Mouse (Mus musculus) hindbrain, postnatal 0 days (tissue): ENCODE data around the gene Spock1. TPM values are rescaled to one million over a fixed set of nuclear protein-coding genes. Genes with fewer than 3 reads are reported as not detected.

Source experiments
- ATAC-seq: fragments of 200-750 bp; cut with Nextera tagmentation; 2 replicates; pipeline ENCODE4 v1.8.0; 2017; ENCODE audit warnings: mild to moderate bottlenecking, moderate TSS enrichment, moderate library complexity
- DNase-seq: peaks from one replicate; pipeline ENCODE4 v3.0.0-alpha.2; 2015; ENCODE audit warnings: low spot score
- H3K27ac ChIP-seq: fragments of 300-500 bp; sonication (generic); 2 replicates; pipeline ENCODE4 v1.5.1; 2014; ENCODE audit warnings: mild to moderate bottlenecking
- H3K27me3 ChIP-seq: fragments of 300-500 bp; sonication (generic); 2 replicates; pipeline ENCODE4 v1.6.1; 2014; ENCODE audit warnings: low read length, mixed read lengths; ENCODE audit not compliant: insufficient read depth
- H3K36me3 ChIP-seq: fragments of 300-500 bp; sonication (generic); 2 replicates; pipeline ENCODE4 v1.6.1; 2014; ENCODE audit warnings: low read length, mixed read lengths; ENCODE audit not compliant: insufficient read depth
- H3K4me1 ChIP-seq: fragments of 300-500 bp; sonication (generic); 2 replicates; pipeline ENCODE4 v1.6.1; 2014; ENCODE audit warnings: antibody characterized with exemption, low read length, mixed read lengths; ENCODE audit not compliant: insufficient read depth
- H3K4me2 ChIP-seq: fragments of 300-500 bp; sonication (generic); 2 replicates; pipeline ENCODE4 v1.6.1; 2014; ENCODE audit warnings: low read depth, mild to moderate bottlenecking, low read length, moderate library complexity, mixed read lengths
- H3K4me3 ChIP-seq: fragments of 300-500 bp; sonication (generic); 2 replicates; pipeline ENCODE4 v1.5.1; 2014; ENCODE audit warnings: low read length
- H3K9ac ChIP-seq: fragments of 300-500 bp; sonication (generic); replicated peaks from 2 replicates; pipeline ENCODE4 v1.6.1; 2014; ENCODE audit warnings: mild to moderate bottlenecking, low read length, moderate library complexity, mixed read lengths
- H3K9me3 ChIP-seq: fragments of 300-500 bp; sonication (generic); 2 replicates; pipeline ENCODE4 v1.6.1; 2016; ENCODE audit warnings: low read length, mixed read lengths
- CTCF ChIP-seq: IDR thresholded peaks from 2 replicates; pipeline ENCODE4 v1.5.1; 2016; ENCODE audit warnings: antibody characterized with exemption, control low read depth, low read depth
- WGBS: fragments of 180-500 bp; shearing (Covaris S2); extraction: QIAGEN DNeasy Blood & Tissue Kit; methylation state at CpG from one replicate; pipeline ENCODE4 v1.1.7; 2014; 5-methylcytosine and 5-hydroxymethylcytosine counted together
- polyA plus RNA-seq: library from polyadenylated mRNA; unstranded; fragments of >200 nt; fragmentation: Nextera tagmentation; extraction: Ambion mirVana; gene quantifications from 2 replicates; pipeline ENCODE4 v1.2.1, GENCODE M21; 2015
- total RNA-seq: library from RNA; depleted of rRNA; stranded (reverse); fragments of >200 nt; gene quantifications from 2 replicates; pipeline ENCODE4 v1.2.3, GENCODE M21; 2014

Gene Spock1
- total and polyA plus RNA-seq, 2 experiments from 2014 or later, result 80.3 to 118 TPM

DNA sequence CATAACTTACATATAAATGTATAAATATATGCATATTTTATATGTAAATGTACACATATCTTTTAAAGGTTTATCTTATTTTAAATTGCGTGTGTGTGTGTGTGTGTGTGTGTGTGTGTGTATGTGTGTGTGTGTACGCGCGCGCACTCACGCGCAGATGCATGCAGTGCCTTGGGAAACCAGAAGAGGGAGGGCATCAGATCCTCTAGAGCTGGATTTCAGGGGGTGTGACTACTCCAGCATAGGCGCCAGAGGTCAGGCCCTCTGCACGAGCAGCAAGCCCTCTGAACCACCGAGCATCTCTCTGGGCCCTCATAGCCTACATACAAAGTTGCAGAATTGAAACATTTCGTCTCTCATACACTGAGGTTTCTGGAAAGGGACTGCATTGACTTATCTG, 180.4 kb downstream of the Spock1 start:
- H3K27ac ChIP-seq, result no peak overlapping the region
- H3K27me3 ChIP-seq, result no peaks in the 10 kb centered on the region
- no peak overlapping the region for H3K4me2 ChIP-seq
- TF ChIP-seq CTCF, result peak; percentile 27; the same call in 1 of the 2 replicates
- 91% methylated on average over 11 of the region's 11 CpGs for WGBS
- H3K4me1 ChIP-seq, result no peaks in the 10 kb centered on the region; the same call in 1 of the 2 replicates
- ATAC-seq, result no peak
- H3K4me3 ChIP-seq, result no peak overlapping the region
- no peaks in the 10 kb centered on the region for H3K36me3 ChIP-seq
- DNase-seq, result no peak
- H3K9ac ChIP-seq, result no peak overlapping the region
- no peaks in the 10 kb centered on the region for H3K9me3 ChIP-seq

DNA sequence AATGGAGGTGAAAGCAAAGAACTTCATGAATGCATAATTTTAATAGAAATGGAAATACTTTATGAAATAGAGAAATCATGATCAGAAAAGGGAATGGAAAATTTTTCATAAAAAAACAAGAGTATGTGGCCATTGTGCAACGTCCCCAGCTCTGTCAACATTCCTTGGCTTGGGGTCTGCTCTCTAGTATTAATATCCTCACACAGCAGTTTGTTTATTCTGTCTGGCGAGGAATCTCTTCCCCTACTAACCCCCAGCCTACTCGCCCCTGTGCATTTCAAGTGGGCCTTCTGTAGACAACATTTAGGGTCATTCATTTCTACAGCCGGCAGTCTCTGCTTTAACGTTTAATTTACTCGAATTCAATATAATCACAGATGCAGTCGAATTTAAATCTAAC, 181.5 kb downstream of the Spock1 start:
- WGBS, result 83% methylated on average over 7 of the region's 7 CpGs
- Histone ChIP-seq H3K9ac (no peak overlapping the region), H3K36me3 (no peaks in the 10 kb centered on the region), H3K27ac (no peak overlapping the region), H3K4me1 (peaks cover 6% of the 10 kb centered on the region; the same call in 1 of the 2 replicates), H3K4me2 (no peak overlapping the region), H3K4me3 (no peak overlapping the region), H3K27me3 (no peaks in the 10 kb centered on the region), H3K9me3 (no peaks in the 10 kb centered on the region)
- DNase-seq (no peak), ATAC-seq (no peak)
- TF ChIP-seq CTCF, result no peak

- H3K27ac ChIP-seq, result peak overlapping the region; percentile 11; the same call in 1 of the 2 replicates
- no peaks in the 10 kb centered on the region for H3K27me3 ChIP-seq
- H3K9ac ChIP-seq, result no peak overlapping the region
- H3K36me3 ChIP-seq, result no peaks in the 10 kb centered on the region
- no peak for ATAC-seq
- no peaks in the 10 kb centered on the region for H3K9me3 ChIP-seq
- DNase-seq, result peak; percentile 55
- peaks cover 7% of the 10 kb centered on the region; the same call in 1 of the 2 replicates for H3K4me1 ChIP-seq
- H3K4me2 ChIP-seq, result 0 out of 2 replicates have a peak overlapping the region, but pooled peaks have one; percentile 13
- TF ChIP-seq CTCF, result no peak
- WGBS, result 44% methylated on average over 17 of the region's 17 CpGs
- no peak overlapping the region for H3K4me3 ChIP-seq
Measured at GRCm38 (mm10) chr13:57722329-57722936, 185.7 kb downstream of the Spock1 start.

- H3K36me3 ChIP-seq, result no peaks in the 10 kb centered on the region
- H3K27me3 ChIP-seq, result no peaks in the 10 kb centered on the region
- no peak overlapping the region for H3K27ac ChIP-seq
- peaks cover 7% of the 10 kb centered on the region; the same call in 1 of the 2 replicates for H3K4me1 ChIP-seq
- no peak overlapping the region for H3K9ac ChIP-seq
- H3K4me3 ChIP-seq, result no peak overlapping the region
- no peaks in the 10 kb centered on the region for H3K9me3 ChIP-seq
- ATAC-seq (peak; percentile 59; the same call in 1 of the 2 replicates), DNase-seq (peak; percentile 65)
- TF ChIP-seq CTCF, result peak; percentile 80
- 44% methylated on average over 20 of the region's 20 CpGs for WGBS
- 0 out of 2 replicates have a peak overlapping the region, but pooled peaks have one; percentile 13 for H3K4me2 ChIP-seq
Measured at GRCm38 (mm10) chr13:57721524-57722279, 186.4 kb downstream of the Spock1 start.

DNA sequence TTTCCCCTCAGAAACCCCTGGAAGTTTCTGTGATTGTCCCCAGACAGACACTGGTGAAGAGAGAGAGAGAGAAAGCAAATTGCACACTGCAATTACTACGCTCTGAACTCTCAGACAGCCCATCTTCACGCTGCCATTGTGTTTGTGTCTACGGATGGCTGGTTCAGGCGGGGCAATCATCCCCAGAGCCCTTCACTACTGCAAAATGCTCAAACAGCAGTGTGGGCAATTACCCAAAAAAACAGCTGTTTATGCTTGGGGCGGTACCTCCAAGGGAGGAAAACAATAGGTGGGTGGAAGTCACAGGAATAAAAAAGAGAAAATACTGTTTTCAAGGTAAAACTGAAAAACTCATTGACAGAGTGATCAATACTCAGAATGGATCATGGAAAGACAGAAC, 190.0 kb downstream of the Spock1 start:
- no peak overlapping the region for H3K4me2 ChIP-seq
- TF ChIP-seq CTCF, result no peak
- no peaks in the 10 kb centered on the region for H3K27me3 ChIP-seq
- H3K9me3 ChIP-seq, result no peaks in the 10 kb centered on the region
- DNase-seq (no peak), ATAC-seq (no peak)
- H3K27ac ChIP-seq, result no peak overlapping the region
- no peak overlapping the region for H3K9ac ChIP-seq
- no peak overlapping the region for H3K4me3 ChIP-seq
- 26% methylated on average over 5 of the region's 5 CpGs for WGBS
- peaks cover 7% of the 10 kb centered on the region; the same call in 1 of the 2 replicates for H3K4me1 ChIP-seq
- H3K36me3 ChIP-seq, result no peaks in the 10 kb centered on the region

- H3K36me3 ChIP-seq, result no peaks in the 10 kb centered on the region
- DNase-seq, result no peak
- H3K27ac ChIP-seq, result no peak overlapping the region
- H3K9ac ChIP-seq, result no peak overlapping the region
- H3K9me3 ChIP-seq, result no peaks in the 10 kb centered on the region
- no peak for ATAC-seq
- H3K4me3 ChIP-seq, result no peak overlapping the region
- peaks cover 7% of the 10 kb centered on the region; the same call in 1 of the 2 replicates for H3K4me1 ChIP-seq
- H3K4me2 ChIP-seq, result no peak overlapping the region
- no peaks in the 10 kb centered on the region for H3K27me3 ChIP-seq
- WGBS, result 84% methylated on average over 4 of the region's 4 CpGs
- no peak for TF ChIP-seq CTCF
Measured at GRCm38 (mm10) chr13:57712910-57713309, 195.2 kb downstream of the Spock1 start.

GRCm38 (mm10) chr13:57708425-57708824, 199.7 kb downstream of the Spock1 start:
- H3K4me1 ChIP-seq, result peaks cover 7% of the 10 kb centered on the region; the same call in 1 of the 2 replicates
- DNase-seq, result no peak
- H3K9ac ChIP-seq, result no peak overlapping the region
- no peak for ATAC-seq
- no peak overlapping the region for H3K4me3 ChIP-seq
- no peaks in the 10 kb centered on the region for H3K9me3 ChIP-seq
- H3K36me3 ChIP-seq, result no peaks in the 10 kb centered on the region
- no peak overlapping the region for H3K27ac ChIP-seq
- H3K4me2 ChIP-seq, result no peak overlapping the region
- no peak for TF ChIP-seq CTCF
- no peaks in the 10 kb centered on the region for H3K27me3 ChIP-seq
